9 mouse cellular contexts compared by ENCODE assay signal in the genomic region with DNA sequence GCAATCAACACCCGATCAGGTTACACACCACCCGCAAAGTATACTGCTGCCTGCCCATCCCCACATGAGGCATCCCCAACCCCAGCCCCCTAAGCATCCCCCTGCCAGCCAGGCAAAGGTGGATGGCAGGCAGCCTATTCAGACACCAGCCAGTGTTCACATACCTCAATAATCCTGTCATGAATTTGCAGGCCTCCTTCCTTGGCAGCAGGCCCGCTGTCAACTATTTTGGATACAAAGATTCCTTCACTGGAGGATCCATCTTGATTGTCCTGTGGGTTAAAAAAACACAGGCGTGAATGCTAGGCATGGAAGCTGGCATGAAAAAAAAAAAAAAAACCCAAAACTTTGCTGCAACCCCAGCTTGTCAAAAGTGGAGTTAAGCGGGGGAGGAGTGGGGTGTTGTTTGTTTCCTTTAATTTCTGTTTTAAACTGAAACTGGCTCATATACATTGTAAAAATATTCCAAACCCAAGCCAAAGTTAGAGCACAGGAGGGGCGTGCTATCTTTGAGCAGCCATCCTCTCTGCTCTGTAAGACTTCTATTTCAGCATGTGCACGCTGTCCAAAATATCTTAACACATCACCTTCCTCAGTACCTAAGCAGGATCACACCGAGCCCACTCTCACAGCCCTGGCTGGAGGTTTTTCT. TPM values are rescaled to one million over a fixed set of nuclear protein-coding genes. Genes with fewer than 3 reads are reported as not detected.
DNase-seq lines count a peak whose midpoint lies in the region; ATAC-seq lines count a peak whose summit lies in the region.
"Had no signal": no experiment of that assay in that cellular context is flagged by ENCODE, and none has a peak within 500 bp of the region (broad histone marks: within the 10 kb centered on the region; RNA-seq: fewer than 3 reads in every experiment).

No protein-coding gene starts in this region.

- WGBS in heart, embryonic 15.5 days: 24% methylated on average over 8 of the region's 8 CpGs
- WGBS in limb, embryonic 15.5 days: 38% methylated on average over 8 of the region's 8 CpGs

- peak; percentile 89 for DNase-seq in Muller cell, postnatal 12 days (ENCODE audit: inconsistent ontology term)
- peak; percentile 86 for DNase-seq in brain, adult 2 months (ENCODE audit: low read depth, low spot score)
- DNase-seq in embryo, embryonic 11 days: no peak
- no peak for DNase-seq in adrenal gland, adult 8-10 months
- DNase-seq in kidney, adult 18-20 months: no peak
- DNase-seq: lung, adult 2 months had no signal

- peak overlapping the region; percentile 88 for H3K27ac ChIP-seq in heart, embryonic 15.5 days
- peak overlapping the region; percentile 63 for H3K27ac ChIP-seq in limb, embryonic 15.5 days
- H3K27ac ChIP-seq: stomach, embryonic 15.5 days had no signal

- peak overlapping the region; percentile 44 for H3K4me2 ChIP-seq in heart, embryonic 15.5 days
- no peak overlapping the region for H3K4me2 ChIP-seq in limb, embryonic 15.5 days
- H3K4me2 ChIP-seq: stomach, embryonic 15.5 days had no signal

- no peaks in the 10 kb centered on the region for H3K9me3 ChIP-seq in heart, embryonic 15.5 days (replicated peaks)
- H3K9me3 ChIP-seq in limb, embryonic 15.5 days: no peaks in the 10 kb centered on the region
- H3K9me3 ChIP-seq: stomach, embryonic 15.5 days had no signal

- H3K9ac ChIP-seq in heart, embryonic 15.5 days: no peak overlapping the region
- no peak overlapping the region for H3K9ac ChIP-seq in limb, embryonic 15.5 days
- H3K9ac ChIP-seq: stomach, embryonic 15.5 days had no signal

- H3K4me3 ChIP-seq in heart, embryonic 15.5 days: no peak overlapping the region
- no peak overlapping the region for H3K4me3 ChIP-seq in limb, embryonic 15.5 days
- H3K4me3 ChIP-seq: stomach, embryonic 15.5 days had no signal

- no peaks in the 10 kb centered on the region for H3K27me3 ChIP-seq in heart, embryonic 15.5 days
- H3K27me3 ChIP-seq in limb, embryonic 15.5 days: no peaks in the 10 kb centered on the region
- H3K27me3 ChIP-seq: stomach, embryonic 15.5 days had no signal

- H3K4me1 ChIP-seq in heart, embryonic 15.5 days (replicated peaks): peaks cover 67% of the 10 kb centered on the region
- H3K4me1 ChIP-seq in limb, embryonic 15.5 days: peaks cover 29% of the 10 kb centered on the region

- ATAC-seq in heart, embryonic 15.5 days (replicated peaks; ENCODE audit: insufficient number of reproducible peaks, insufficient read depth, low FRiP score, low read depth): peak; percentile 78
- ATAC-seq in limb, embryonic 15.5 days (ENCODE audit: insufficient number of reproducible peaks, low FRiP score, low TSS enrichment, low read depth): no peak; the same call in 1 of the 2 replicates

- H3K36me3 ChIP-seq in heart, embryonic 15.5 days: no peaks in the 10 kb centered on the region
- H3K36me3 ChIP-seq in limb, embryonic 15.5 days: 0 out of 2 replicates have a peak, but pooled peaks cover 4% of the 10 kb centered on the region
- H3K36me3 ChIP-seq: stomach, embryonic 15.5 days had no signal

RNA-seq across cellular contexts. Expression of gene Pdzrn3, which starts 23.3 kb away (rescaled TPM):
- polyA plus RNA-seq in heart, embryonic 15.5 days (2015; fragmentation: Nextera tagmentation; extraction: Ambion mirVana): 12.8 and 13.1 TPM in 2 replicates
- 9.6 and 11.7 TPM in 2 replicates for polyA plus RNA-seq in limb, embryonic 15.5 days (2015; fragmentation: Nextera tagmentation; extraction: Ambion mirVana)
- total RNA-seq in adrenal gland, adult 8-10 months (2022): 10 to 100 TPM; 25.2 to 31.1 (median 28.7) TPM

Comparison
In these comparisons a context has a peak if more than half of its experiments do, and no peak if none do; other contexts are left out.
1. DNase-seq: peak in Muller cell, postnatal 12 days (single experiment) and brain, adult 2 months (single experiment); none in embryo, embryonic 11 days (single experiment), adrenal gland, adult 8-10 months (single experiment) and kidney, adult 18-20 months (single experiment).